Mouse (Mus musculus): ENCODE data around the gene Edil3.

- TF ChIP-seq CTCF (IDR thresholded peaks at IDR 0.05; ENCODE audit: low read depth, low read length) (no peak), POLR2A (IDR thresholded peaks at IDR 0.05; ENCODE audit: extremely low read depth, insufficient read depth, low read length) (no peak)
Observed at GRCm38 (mm10) chr13:89123396-89123795, 302.1 kb downstream of the Edil3 start.

All from liver, adult 2 months (tissue).